Mouse (Mus musculus) C2C12 (cell line): ENCODE data around the gene Hrk.

Experiments
- CTCF ChIP-seq: IDR thresholded peaks from one replicate; pipeline ENCODE4 v1.5.1; 2011; ENCODE audit not compliant: control insufficient read depth, insufficient read depth, insufficient read length
- MAX ChIP-seq: IDR thresholded peaks from one replicate; pipeline ENCODE4 v1.6.1; 2011; ENCODE audit warnings: mild to moderate bottlenecking, control low read depth
- MYOD1 ChIP-seq: IDR thresholded peaks from one replicate; pipeline ENCODE4 v1.6.1; 2011; ENCODE audit warnings: low read depth; ENCODE audit not compliant: control insufficient read depth, insufficient read length
- MYOG ChIP-seq: IDR thresholded peaks from one replicate; pipeline ENCODE4 v1.6.1; 2011; ENCODE audit not compliant: control insufficient read depth, insufficient read length; ENCODE audit errors: extremely low read depth

- TF ChIP-seq CTCF (no peak), MYOD1 (no peak), MYOG (no peak), MAX (no peak)
These were observed 37.8 kb upstream of the Hrk start for GRCm38 (mm10) chr5:118126671-118127070.
